Mouse (Mus musculus) small intestine, adult 2 months (tissue): ENCODE measurements around the gene Cyth3. TPM values are rescaled to one million over a fixed set of nuclear protein-coding genes. Genes with fewer than 3 reads are reported as not detected.

Experiments used
- H3K27ac ChIP-seq: fragments of 200-500 bp; 2 replicates; pipeline ENCODE4 v1.5.1; 2012; ENCODE audit warnings: low read depth, low read length, control low read depth, inconsistent platforms; ENCODE audit not compliant: insufficient read depth
- H3K27me3 ChIP-seq: fragments of 200-500 bp; 2 replicates; pipeline ENCODE4 v1.6.1; 2012; ENCODE audit warnings: mild to moderate bottlenecking, moderate library complexity, low read length, inconsistent platforms; ENCODE audit not compliant: control insufficient read depth, insufficient read depth
- H3K36me3 ChIP-seq: fragments of 200-500 bp; 2 replicates; pipeline ENCODE4 v1.6.1; 2012; ENCODE audit warnings: mild to moderate bottlenecking, low read length, control low read depth, inconsistent platforms; ENCODE audit not compliant: control insufficient read depth, insufficient read depth
- H3K4me1 ChIP-seq: fragments of 200-500 bp; 2 replicates; pipeline ENCODE4 v1.6.1; 2012; ENCODE audit warnings: low read length, inconsistent platforms, mixed read lengths; ENCODE audit not compliant: control insufficient read depth, insufficient read depth, insufficient read length
- H3K4me3 ChIP-seq: fragments of 200-500 bp; 2 replicates; pipeline ENCODE4 v1.5.1; 2012; ENCODE audit warnings: low read depth, mild to moderate bottlenecking, control low read depth, inconsistent platforms, low read length, moderate library complexity
- CTCF ChIP-seq: fragments of 200-500 bp; IDR thresholded peaks from 2 replicates; pipeline ENCODE4 v1.5.1; 2012; ENCODE audit warnings: low read depth, mild to moderate bottlenecking, control low read depth, inconsistent platforms, low read length, moderate library complexity, mixed read lengths; ENCODE audit not compliant: insufficient replicate concordance, insufficient read length; ENCODE audit errors: extremely low read depth
- POLR2A ChIP-seq: fragments of 200-500 bp; IDR thresholded peaks from 2 replicates; pipeline ENCODE4 v1.6.1; 2012; ENCODE audit warnings: low read depth, mild to moderate bottlenecking, control low read depth, inconsistent platforms, low read length, moderate library complexity
- WGBS: fragments of 180-500 bp; shearing (Covaris S2); methylation state at CpG from one replicate; pipeline ENCODE4 v1.1.7; 2018; 5-methylcytosine and 5-hydroxymethylcytosine counted together
- polyA plus RNA-seq: library from polyadenylated mRNA; depleted of rRNA; stranded (reverse); fragments of >200 nt; gene quantifications from 2 replicates; pipeline ENCODE4 v1.2.3, GENCODE M21; 2012

The Cyth3 gene
- polyA plus RNA-seq, 1 experiment = 10.3 TPM

DNA sequence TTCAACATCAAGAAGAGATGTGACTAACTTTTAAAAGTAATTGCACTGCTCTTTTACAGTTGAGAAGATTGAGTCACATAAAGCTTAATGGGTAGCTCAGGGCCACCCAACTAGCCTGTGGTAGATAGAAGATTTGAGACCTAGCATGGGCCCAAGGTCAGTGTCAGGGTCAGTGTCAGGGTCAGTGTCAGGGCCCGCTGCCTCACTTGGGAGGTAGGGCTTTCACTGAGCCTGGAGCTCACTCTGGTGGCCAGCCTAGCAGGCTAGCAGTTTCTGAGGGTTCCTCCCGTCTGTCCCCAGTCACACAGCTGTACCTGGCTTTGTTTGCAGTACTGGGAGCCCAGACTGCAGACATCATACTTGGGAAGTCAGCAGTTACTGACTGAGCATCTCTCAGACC lies 47.1 kb downstream of the Cyth3 start:
- 56% methylated on average over 2 of the region's 2 CpGs for WGBS

GRCm38 (mm10) chr5:143669839-143670238 lies 47.6 kb downstream of the Cyth3 start:
- Histone ChIP-seq H3K4me3 (no peak overlapping the region), H3K27me3 (no peaks in the 10 kb centered on the region), H3K36me3 (no peaks in the 10 kb centered on the region), H3K4me1 (peaks cover 2% of the 10 kb centered on the region; the same call in 1 of the 2 replicates), H3K27ac (no peak overlapping the region)
- TF ChIP-seq POLR2A = no peak
- 48% methylated on average over 2 of the region's 2 CpGs for WGBS

More for the DNA sequence above, 47.1 kb downstream of the Cyth3 start:
- peak; percentile 34; the same call in 1 of the 2 replicates for TF ChIP-seq CTCF
- TF ChIP-seq POLR2A = no peak
- Histone ChIP-seq H3K4me3 (no peak overlapping the region), H3K4me1 (peaks cover 2% of the 10 kb centered on the region; the same call in 1 of the 2 replicates), H3K36me3 (no peaks in the 10 kb centered on the region), H3K27ac (no peak overlapping the region), H3K27me3 (no peaks in the 10 kb centered on the region)

GRCm38 (mm10) chr5:143670740-143671415 lies 48.6 kb downstream of the Cyth3 start:
- no peaks in the 10 kb centered on the region for H3K4me1 ChIP-seq
- no peaks in the 10 kb centered on the region for H3K36me3 ChIP-seq
- no peaks in the 10 kb centered on the region for H3K27me3 ChIP-seq
- no peak overlapping the region for H3K4me3 ChIP-seq
- H3K27ac ChIP-seq = no peak overlapping the region
- TF ChIP-seq POLR2A = no peak
- TF ChIP-seq CTCF = no peak
- 80% methylated on average over 6 of the region's 6 CpGs for WGBS

DNA sequence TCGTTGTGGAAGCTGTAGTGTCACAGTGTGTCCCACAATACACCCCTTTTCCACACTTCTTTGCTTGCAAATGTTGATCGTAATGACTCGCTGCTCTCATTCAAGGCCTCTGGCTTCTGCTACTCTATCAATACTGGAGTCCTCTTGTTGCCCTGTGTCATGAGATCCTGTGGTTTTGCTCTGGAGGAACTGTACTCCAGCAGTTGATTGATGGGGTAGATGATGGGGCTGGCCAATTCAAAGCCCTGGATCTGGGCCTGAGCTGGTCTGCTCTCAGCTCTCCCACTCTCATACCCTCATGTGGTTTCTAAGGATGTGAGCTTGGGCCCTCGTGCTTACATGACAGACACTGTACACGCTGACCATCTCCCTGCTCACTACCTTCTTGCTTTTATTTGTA lies 52.3 kb downstream of the Cyth3 start:
- H3K36me3 ChIP-seq = no peaks in the 10 kb centered on the region
- H3K27me3 ChIP-seq = no peaks in the 10 kb centered on the region
- H3K27ac ChIP-seq = no peak overlapping the region
- TF ChIP-seq CTCF (no peak), POLR2A (no peak)
- no peak overlapping the region for H3K4me3 ChIP-seq
- H3K4me1 ChIP-seq = peaks cover 2% of the 10 kb centered on the region; the same call in 1 of the 2 replicates
- 72% methylated on average over 5 of the region's 5 CpGs for WGBS

GRCm38 (mm10) chr5:143676218-143676985 lies 54.2 kb downstream of the Cyth3 start:
- Histone ChIP-seq H3K4me3 (no peak overlapping the region), H3K36me3 (no peaks in the 10 kb centered on the region), H3K27me3 (no peaks in the 10 kb centered on the region), H3K27ac (no peak overlapping the region), H3K4me1 (peaks cover 5% of the 10 kb centered on the region; the same call in 1 of the 2 replicates)
- TF ChIP-seq CTCF = no peak
- TF ChIP-seq POLR2A = no peak
- WGBS = 54% methylated on average over 5 of the region's 5 CpGs

DNA sequence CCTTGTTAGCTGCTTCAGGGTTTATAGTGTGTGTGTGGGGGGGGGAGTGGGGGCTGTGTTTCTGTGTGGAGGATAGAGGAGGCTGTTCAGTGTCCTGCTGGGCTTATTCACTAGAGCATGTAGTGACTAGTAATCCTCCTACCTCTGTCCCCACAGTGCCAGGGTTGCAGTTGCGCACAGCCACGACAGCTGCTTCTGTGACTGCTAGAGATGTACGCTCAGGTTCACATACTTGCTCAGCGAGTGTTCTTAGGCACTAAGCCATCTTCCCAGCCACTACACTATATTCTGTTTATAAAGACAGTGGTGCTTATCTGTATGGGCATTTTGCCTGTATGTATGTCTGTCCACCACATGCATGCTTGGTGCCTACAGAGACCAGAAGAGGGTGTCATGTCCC lies 55.1 kb downstream of the Cyth3 start:
- no peak for TF ChIP-seq CTCF
- TF ChIP-seq POLR2A = no peak
- H3K27ac ChIP-seq = no peak overlapping the region
- 80% methylated on average over 4 of the region's 4 CpGs for WGBS

GRCm38 (mm10) chr5:143678634-143679271 lies 56.5 kb downstream of the Cyth3 start:
- Histone ChIP-seq H3K27ac (no peak overlapping the region), H3K36me3 (no peaks in the 10 kb centered on the region), H3K4me3 (no peak overlapping the region), H3K4me1 (peaks cover 5% of the 10 kb centered on the region; the same call in 1 of the 2 replicates), H3K27me3 (no peaks in the 10 kb centered on the region)
- WGBS = 38% methylated on average over 6 of the region's 6 CpGs
- no peak for TF ChIP-seq CTCF
- TF ChIP-seq POLR2A = no peak

More for the DNA sequence above, 55.1 kb downstream of the Cyth3 start:
- Histone ChIP-seq H3K27me3 (no peaks in the 10 kb centered on the region), H3K4me1 (peaks cover 5% of the 10 kb centered on the region; the same call in 1 of the 2 replicates), H3K4me3 (no peak overlapping the region), H3K36me3 (no peaks in the 10 kb centered on the region)
